Mouse (Mus musculus) stomach, postnatal 0 days (tissue): ENCODE data around the gene Atraid.

Source experiments
- CTCF ChIP-seq: IDR thresholded peaks from 2 replicates; pipeline ENCODE4 v1.5.1; 2016; ENCODE audit warnings: antibody characterized with exemption, low read depth, mild to moderate bottlenecking, moderate library complexity
- EP300 ChIP-seq: optimal IDR thresholded peaks from 2 replicates; pipeline ENCODE3; 2016; ENCODE audit warnings: antibody characterized with exemption

- TF ChIP-seq CTCF (no peak), EP300 (no peak)
Observed at GRCm38 (mm10) chr5:31030926-31031325, 17.2 kb upstream of the Atraid start.
